Mouse (Mus musculus) brain, embryonic 14.5 days (tissue): ENCODE measurements around the gene Camk2n1. TPM values are rescaled to one million over a fixed set of nuclear protein-coding genes. Genes with fewer than 3 reads are reported as not detected.
A peak's percentile ranks its signal among the peaks of the same experiment; 100 is the strongest.

Experiments used
- DNase-seq: peaks from one replicate; pipeline ENCODE4 v3.0.0-alpha.2; 2011; ENCODE audit warnings: low read depth
- CTCF ChIP-seq: fragments of 200-500 bp; IDR thresholded peaks from 2 replicates; pipeline ENCODE4 v1.5.1; 2012; ENCODE audit warnings: inconsistent platforms, mild to moderate bottlenecking, moderate library complexity, borderline replicate concordance; ENCODE audit not compliant: insufficient read depth, insufficient read length; ENCODE audit errors: extremely low read depth
- POLR2A ChIP-seq: fragments of 200-500 bp; IDR thresholded peaks from 2 replicates; pipeline ENCODE4 v1.6.1; 2012; ENCODE audit warnings: mild to moderate bottlenecking, inconsistent platforms, borderline replicate concordance; ENCODE audit not compliant: poor library complexity, insufficient read depth, insufficient read length, severe bottlenecking; ENCODE audit errors: extremely low read depth
- polyA plus RNA-seq: library from polyadenylated mRNA; depleted of rRNA; stranded (reverse); fragments of >200 nt; gene quantifications from 2 replicates; pipeline ENCODE4 v1.2.3, GENCODE M21; 2012

Gene Camk2n1
- polyA plus RNA-seq, 1 experiment, result 37.4 TPM

DNA sequence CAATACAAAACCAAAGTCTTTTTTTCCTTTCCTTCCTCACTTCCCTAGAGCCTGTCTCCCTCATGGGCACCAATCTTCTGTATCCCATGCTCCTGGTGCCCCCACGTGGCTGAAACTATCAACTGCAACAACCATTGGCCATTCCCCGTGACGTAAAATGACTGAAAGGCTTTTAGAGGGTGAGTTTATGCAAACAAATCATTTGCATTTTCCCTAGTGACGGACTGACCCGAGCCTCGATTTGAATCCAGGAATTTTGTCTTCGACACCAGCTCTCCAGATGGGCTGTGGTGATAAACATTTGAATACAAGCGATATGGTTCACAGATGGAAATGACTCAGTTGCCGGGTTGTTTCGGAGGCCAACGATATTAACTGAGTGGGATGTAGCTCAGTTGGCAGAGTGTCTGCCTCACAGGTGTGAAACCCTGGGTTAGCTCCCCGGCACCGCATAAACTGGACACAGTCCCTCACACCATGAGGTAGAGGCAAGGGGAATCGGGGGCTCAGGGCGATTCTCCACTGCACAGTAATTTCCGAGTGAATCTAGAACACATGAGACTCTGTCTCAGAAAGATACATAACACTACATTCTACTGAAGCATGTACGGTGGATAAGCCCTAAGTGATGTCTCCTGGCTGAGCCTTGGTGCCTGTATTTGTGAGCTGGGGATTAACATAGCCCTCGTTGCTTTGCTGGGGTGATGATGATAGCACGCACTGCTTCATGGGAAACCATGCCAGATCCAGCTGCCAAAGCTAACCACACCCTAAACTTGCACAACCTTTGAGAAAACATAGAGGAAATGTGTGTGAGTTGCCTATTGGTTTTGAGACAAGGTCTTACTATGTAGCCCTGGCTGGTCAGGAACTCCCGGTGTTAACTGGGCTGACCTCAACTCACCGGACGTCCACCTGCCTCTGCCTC, 27.1 kb upstream of the Camk2n1 start:
- no peak for TF ChIP-seq POLR2A
- peak; percentile 84 for TF ChIP-seq CTCF

DNA sequence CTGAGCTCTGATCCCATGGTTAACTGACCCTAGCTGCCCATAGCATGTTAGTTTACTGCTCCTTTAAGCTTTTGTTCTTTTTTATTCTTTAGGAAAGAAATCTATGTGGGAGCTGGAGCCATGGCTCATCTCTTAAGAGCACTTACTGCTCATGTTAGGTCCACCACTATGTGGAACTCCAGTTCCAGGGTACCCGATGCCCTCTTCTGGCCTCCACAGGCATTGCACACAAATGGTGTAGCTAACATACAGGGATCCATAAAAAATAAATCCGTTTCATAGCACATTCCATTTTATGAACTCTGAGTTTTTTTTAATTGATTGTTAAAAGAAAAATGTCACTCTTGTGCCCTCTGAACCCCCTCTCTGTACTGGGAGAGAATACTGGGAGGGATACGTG, 24.3 kb upstream of the Camk2n1 start:
- peak; percentile 59; the same call in 1 of the 2 replicates for TF ChIP-seq CTCF
- TF ChIP-seq POLR2A, result no peak
- peak; percentile 36 for DNase-seq

More for the DNA sequence above, 27.1 kb upstream of the Camk2n1 start:
- peak; percentile 85 for DNase-seq

- TF ChIP-seq CTCF (no peak), POLR2A (no peak)
- DNase-seq, result no peak
These were observed 22.8 kb upstream of the Camk2n1 start for GRCm38 (mm10) chr4:138431340-138431739.

- TF ChIP-seq CTCF (no peak), POLR2A (peak; percentile 62; the same call in 1 of the 2 replicates)
These were observed 19.5 kb upstream of the Camk2n1 start, which contains the start of gene Mul1 for GRCm38 (mm10) chr4:138434347-138435316. Mul1 (plus strand) TSS chr4:138434671.

GRCm38 (mm10) chr4:138440062-138440461, 14.1 kb upstream of the Camk2n1 start:
- TF ChIP-seq CTCF, result no peak
- no peak for TF ChIP-seq POLR2A
- DNase-seq, result no peak

More at GRCm38 (mm10) chr4:138434347-138435316, 19.5 kb upstream of the Camk2n1 start, which contains the start of gene Mul1:
- peak; percentile 98 for DNase-seq

- TF ChIP-seq CTCF (no peak), POLR2A (no peak)
These were observed 9.2 kb upstream of the Camk2n1 start for GRCm38 (mm10) chr4:138444941-138445340.

DNA sequence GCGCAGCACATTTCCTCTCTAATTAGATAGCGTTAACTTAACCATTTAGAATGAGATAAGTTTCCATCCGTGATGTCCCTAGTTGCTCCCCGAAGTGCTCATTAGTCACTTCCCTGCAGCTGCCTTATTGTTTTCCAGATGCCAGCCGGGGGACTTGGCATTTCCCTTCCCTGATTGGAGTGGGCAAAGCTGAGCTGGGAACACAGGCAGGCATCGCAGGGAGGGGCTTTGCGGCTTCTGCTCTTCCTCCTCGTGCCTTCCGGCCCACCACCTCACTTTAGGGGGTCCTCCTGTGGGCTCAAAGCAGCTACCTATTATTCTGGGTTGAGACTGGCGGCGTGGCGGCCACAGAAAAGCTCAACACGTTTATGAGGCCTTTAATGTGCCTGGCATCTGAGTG, 7.1 kb upstream of the Camk2n1 start:
- DNase-seq, result peak; percentile 77
- TF ChIP-seq CTCF, result no peak
- TF ChIP-seq POLR2A, result no peak

More at GRCm38 (mm10) chr4:138444941-138445340, 9.2 kb upstream of the Camk2n1 start:
- DNase-seq, result no peak

DNA sequence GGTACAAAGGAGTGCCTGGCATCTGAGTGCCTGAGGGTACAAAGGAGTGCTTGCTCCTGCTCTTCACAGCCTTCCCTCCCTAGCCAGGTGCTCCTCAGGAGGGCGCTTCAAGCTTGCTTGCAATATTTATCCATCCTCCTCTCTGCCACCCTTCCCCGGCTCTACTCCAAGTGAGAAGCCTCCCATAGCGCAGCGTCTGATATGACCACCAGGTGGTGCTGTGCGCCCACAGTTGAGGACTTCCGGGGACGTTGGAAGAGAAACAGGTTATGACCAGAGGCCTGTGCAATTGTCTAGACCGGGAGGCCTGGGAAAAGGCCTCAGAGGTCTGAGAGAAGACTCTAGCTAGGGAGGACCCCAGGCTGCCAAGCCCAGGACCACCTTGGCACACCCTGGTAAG, 6.7 kb upstream of the Camk2n1 start:
- TF ChIP-seq CTCF (peak; percentile 97), POLR2A (no peak)
- DNase-seq, result peak; percentile 95

- peak; percentile 82 for DNase-seq
- TF ChIP-seq POLR2A (no peak), CTCF (no peak)
These were observed 6.1 kb upstream of the Camk2n1 start for GRCm38 (mm10) chr4:138447827-138448602.

DNA sequence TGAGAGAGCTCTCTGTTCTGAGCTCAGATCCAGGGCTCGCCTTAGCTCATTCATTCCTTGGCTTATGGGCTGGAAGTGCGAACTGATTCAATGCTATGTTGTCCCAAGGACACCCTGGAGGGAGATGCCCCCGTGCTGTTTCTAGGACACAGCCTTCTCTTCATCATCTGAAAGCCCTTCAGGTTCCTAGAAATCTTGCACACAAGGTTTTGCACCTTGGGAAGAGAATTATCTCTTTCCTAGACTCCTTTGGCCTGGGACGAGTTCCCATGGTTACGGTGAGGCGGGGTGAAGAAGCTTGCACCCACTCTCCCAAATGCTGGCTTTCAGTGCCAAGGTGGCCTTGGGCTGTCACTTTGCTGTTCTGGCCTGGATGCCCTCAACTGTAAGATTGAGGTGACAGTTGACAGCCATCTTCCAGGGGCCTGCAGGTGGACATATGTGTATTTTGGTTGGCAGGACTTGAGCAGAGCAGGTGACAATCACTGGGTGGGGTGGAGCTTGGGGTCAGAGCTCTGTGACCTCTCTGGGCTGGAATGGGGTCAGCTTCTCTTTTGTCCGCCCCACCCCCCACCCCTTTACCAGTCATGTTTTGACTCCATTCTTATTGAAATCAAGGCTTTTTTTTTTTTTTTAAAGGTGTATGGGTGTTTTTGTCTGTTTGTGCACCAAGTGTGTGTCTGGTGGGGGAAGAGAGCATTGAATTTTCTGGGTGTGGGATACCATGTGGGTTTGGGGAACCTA, 5.1 kb upstream of the Camk2n1 start:
- TF ChIP-seq CTCF (no peak), POLR2A (no peak)
- DNase-seq, result no peak

DNA sequence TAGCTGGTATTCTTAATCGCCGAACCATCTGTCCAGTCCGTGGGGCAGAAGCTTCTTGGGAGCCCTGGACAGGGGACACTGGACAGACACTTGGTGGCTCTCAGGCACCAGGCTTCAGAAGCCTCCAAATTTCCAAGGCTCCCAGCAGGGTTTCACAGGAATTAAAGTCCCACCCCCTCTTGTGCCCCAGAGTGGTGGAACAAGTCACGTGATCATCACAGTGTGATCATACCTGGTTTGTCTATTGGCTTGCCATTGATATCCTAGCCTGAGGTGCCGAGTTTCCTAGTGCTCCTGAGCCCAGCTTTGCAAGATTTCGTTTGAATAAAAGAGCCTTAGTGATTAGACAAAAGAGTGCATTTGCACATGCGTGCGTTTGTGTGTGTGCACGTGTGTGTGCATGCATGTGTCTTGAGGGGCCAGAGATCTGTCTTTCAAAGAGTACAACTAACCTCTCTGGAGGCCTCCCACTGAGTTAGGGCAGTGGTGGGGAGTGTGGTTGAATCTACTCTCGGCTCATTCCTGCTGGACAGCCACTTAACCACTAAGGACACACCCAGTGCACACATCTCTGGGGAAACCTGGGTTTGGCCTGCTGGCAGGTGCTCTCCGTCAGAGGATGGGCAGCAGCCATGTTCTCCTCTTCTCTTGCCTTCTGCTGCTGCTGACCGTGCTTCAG, 4.3 kb upstream of the Camk2n1 start:
- no peak for DNase-seq
- no peak for TF ChIP-seq CTCF
- no peak for TF ChIP-seq POLR2A
